Mouse (Mus musculus): ENCODE results near the gene 6720489N17Rik. TPM values are rescaled to one million over a fixed set of nuclear protein-coding genes. Genes with fewer than 3 reads are reported as not detected.

The 6720489N17Rik gene
- 3.6 TPM for polyA plus RNA-seq (2017; shearing (Covaris generic))

DNA sequence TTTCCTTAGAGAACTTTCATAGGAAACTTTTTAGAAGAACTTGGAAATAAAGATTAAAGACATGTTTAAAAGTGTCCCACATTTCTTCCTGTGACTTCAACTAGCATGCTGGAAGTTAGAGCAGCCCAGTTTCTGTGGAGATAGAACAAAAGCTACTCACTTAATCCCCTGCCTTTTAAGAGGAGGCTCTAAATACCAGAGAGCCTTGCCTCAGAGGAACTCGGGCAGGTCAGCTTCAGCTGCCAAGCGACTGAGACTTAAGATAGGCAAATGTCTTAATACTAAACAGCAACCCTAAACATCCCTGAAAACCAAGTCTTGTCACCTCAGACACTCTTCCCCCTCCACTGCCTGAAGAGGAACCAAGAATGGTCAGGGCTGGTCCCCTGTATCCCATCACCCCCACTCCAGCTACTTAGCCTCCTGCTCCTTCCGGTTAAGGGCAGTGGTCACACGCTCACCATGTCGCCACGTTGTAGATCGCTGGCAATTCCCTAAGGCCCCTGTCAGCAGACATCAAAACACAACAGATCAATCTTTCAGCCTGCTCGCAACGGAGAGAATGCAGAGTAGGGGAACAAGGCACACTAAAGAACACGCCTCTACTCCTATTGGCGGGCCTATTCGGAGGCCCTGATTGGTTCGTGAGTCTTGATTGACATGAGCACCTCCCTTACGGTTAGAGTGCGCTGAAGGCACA, at the start of gene 6720489N17Rik:
TSS of gene 6720489N17Rik (minus strand) at position 606 of the 700 bp plus-strand sequence.

DNA sequence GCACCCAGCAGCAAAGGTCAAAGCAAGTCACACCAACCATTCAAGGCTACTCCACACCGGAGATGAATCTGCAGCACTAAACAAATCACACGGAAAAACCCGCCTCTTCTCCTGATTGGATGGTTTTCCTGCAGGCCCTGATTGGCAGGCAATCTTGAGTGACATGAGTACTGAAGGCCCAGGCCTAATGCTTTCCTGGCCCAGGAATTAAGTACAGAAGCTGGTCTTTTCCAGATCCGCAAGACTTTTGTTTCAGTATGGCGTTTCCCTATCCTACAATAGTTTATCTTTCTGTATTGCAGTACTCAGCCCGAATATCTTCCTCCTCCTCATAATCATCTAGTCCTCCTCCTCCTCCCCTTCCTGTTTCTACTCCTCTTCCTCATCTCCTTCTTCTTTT, 52.9 kb downstream of the 6720489N17Rik start, which contains the start of gene Zfp934:
TSS of gene Zfp934 (minus strand) at position 101 of the 400 bp plus-strand sequence.

DNA sequence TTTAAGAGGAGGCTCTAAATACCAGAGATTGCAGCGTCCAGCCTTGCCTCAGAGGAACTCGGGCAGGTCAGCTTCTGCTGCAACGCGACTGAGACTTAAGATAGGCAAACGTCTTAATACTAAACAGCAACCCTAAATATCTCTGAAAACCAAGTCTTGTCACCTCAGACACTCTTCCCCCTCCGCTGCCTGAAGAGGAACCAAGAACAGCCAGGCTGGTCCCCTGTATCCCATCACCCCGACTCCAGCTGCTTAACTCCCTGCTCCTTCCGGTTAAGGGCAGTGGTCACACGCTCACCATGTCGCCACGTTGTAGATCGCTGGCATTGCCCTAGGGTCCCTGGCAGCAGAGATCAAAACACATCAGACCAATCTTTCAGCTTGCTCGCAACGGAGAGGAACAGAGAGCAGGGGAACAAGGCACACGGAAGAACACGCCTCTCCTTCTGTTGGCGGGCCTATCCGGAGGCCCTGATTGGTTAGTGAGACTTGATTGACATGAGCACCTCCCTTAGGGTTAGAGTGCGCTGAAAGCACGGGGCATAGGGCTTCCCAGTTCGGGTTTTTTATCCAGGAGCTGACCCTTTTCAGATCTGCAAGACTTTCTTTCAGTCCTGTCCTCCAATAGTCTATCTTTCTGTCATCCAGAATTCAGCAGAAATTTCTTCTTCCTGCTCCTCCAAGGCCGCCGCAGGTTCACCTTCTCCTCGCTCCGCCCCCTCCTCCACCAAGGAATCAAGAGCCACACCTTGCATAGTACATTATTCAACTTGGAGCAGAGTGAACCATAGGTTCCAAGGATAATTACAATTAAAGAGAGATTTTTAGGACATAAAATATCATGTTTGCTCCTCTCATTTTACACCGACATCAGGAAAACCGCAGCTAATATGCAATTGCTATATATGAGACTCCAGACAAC, 65.5 kb downstream of the 6720489N17Rik start, which contains the start of gene Zfp935:
TSS of gene Zfp935 (minus strand) at position 323 of the 922 bp plus-strand sequence.

Other genes with a start within 250 kb of the 6720489N17Rik start
- 7.2 TPM for gene Gm3604, start 241.0 kb downstream of the 6720489N17Rik start, polyA plus RNA-seq (2017; shearing (Covaris generic))
- 16.6 TPM for gene Gm49359, start 157.3 kb downstream of the 6720489N17Rik start, polyA plus RNA-seq (2017; shearing (Covaris generic))
- gene Zfp935, start 65.7 kb downstream of the 6720489N17Rik start, polyA plus RNA-seq (2017; shearing (Covaris generic)), result 1.8 TPM
- 11.1 TPM for gene Zfp934, start 53.0 kb downstream of the 6720489N17Rik start, polyA plus RNA-seq (2017; shearing (Covaris generic))
- 16.4 TPM for gene Platr25, start 136.5 kb upstream of the 6720489N17Rik start, polyA plus RNA-seq (2017; shearing (Covaris generic))
- 7.6 TPM for gene Gm5141, start 161.6 kb upstream of the 6720489N17Rik start, polyA plus RNA-seq (2017; shearing (Covaris generic))
- not detected for gene Fbp2, start 234.2 kb upstream of the 6720489N17Rik start, polyA plus RNA-seq (2017; shearing (Covaris generic))

Measured in activated CD4-positive, CD25-positive, alpha-beta regulatory T cell, adult 9 weeks (primary cell).